Mouse (Mus musculus): ENCODE measurements around the gene Commd1. TPM values are rescaled to one million over a fixed set of nuclear protein-coding genes. Genes with fewer than 3 reads are reported as not detected.

The Commd1 gene
- polyA plus RNA-seq, 1 experiment: 5.2 TPM

DNA sequence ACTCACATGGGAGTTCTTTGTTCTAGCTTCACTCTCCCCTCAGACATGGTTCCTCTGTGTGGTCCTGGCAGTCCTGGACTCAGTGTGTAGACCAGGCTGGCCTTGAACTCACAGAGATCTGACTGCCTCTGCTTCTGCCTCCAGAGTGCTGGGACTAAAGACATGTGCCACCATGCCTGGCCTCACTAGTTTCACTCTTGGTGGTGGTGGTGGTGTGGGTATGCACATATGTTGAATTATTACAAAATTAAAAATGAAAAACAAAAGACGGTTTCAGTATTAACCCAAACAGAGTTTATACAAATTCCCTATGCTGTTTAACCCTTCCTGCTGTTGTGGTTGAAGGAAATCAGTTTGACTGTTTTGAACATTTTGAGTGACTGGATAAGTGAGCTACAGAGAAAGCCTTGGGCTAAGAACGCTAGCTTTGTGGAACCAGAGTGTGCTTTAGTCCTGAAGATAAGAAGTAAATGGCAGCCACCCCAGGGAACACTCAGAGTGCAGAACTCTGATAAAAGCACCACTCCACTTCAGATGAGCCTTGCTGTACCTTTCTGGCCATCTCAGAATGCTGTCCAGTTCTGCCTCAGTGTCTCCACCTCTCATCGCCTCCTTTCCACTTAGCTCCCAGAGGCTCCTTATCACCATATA lies 105.4 kb downstream of the Commd1 start:
- H3K4me1 ChIP-seq (ENCODE audit: control insufficient read depth): peaks cover 22% of the 10 kb centered on the region
- no peak overlapping the region for H3K4me3 ChIP-seq (replicated peaks)
- no peaks in the 10 kb centered on the region for H3K36me3 ChIP-seq (ENCODE audit: control insufficient read depth)
- no peak for TF ChIP-seq GATA1 (IDR thresholded peaks at IDR 0.05; ENCODE audit: low read length)
- no peak for TF ChIP-seq TAL1 (IDR thresholded peaks at IDR 0.05; ENCODE audit: low read length)
- no peaks in the 10 kb centered on the region for H3K27me3 ChIP-seq (ENCODE audit: control insufficient read depth)
- H3K9me3 ChIP-seq (ENCODE audit: control insufficient read depth, low read length): no peaks in the 10 kb centered on the region

DNA sequence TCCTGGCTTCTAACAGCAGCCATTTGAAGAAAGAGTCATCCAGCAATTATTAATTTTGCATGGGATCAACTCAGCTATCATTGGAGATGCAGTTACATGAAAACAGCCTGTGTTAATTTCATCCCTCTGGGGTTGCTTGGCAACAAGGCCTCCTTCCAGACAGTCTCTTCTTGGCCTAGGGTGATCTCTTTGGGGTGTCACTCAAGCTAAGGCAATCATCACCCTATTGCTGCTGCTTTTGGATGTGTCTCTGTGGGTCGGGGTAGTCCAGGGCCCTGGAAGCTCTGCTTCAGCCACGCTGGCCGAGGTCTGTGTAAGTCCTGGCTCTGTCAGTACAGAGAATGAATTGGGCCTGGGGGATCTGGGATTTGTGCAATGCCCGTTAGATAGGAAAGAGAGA lies 106.9 kb downstream of the Commd1 start:
- no peaks in the 10 kb centered on the region for H3K9me3 ChIP-seq (ENCODE audit: control insufficient read depth, low read length)
- TF ChIP-seq TAL1 (IDR thresholded peaks at IDR 0.05; ENCODE audit: low read length) (no peak), GATA1 (IDR thresholded peaks at IDR 0.05; ENCODE audit: low read length) (no peak)
- H3K4me1 ChIP-seq (ENCODE audit: control insufficient read depth): peaks cover 27% of the 10 kb centered on the region
- no peak overlapping the region for H3K4me3 ChIP-seq (replicated peaks)
- no peaks in the 10 kb centered on the region for H3K27me3 ChIP-seq (ENCODE audit: control insufficient read depth)
- no peaks in the 10 kb centered on the region for H3K36me3 ChIP-seq (ENCODE audit: control insufficient read depth)

DNA sequence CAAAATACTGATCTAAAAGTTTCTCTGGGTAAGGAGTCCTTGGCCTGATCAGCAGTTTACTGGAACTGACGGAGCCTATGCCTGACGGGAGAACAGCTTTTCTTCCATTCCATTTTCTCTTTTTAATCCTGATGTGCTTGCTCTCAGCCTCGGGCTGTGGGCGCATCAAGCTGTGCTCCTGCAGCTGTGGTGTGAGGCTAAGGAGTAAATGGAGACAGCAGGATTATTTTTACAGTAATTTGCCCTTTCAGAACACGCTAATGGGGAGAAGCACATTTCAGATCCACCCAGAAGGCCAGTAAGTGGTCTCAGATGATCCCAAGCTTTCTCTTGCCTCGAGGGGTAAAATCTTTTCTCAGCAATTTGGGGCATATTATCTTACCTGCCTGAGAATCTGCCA lies 107.4 kb downstream of the Commd1 start:
- TF ChIP-seq TAL1 (IDR thresholded peaks at IDR 0.05; ENCODE audit: low read length) (no peak), GATA1 (IDR thresholded peaks at IDR 0.05; ENCODE audit: low read length) (no peak)
- Histone ChIP-seq H3K27me3 (ENCODE audit: control insufficient read depth) (no peaks in the 10 kb centered on the region), H3K36me3 (ENCODE audit: control insufficient read depth) (no peaks in the 10 kb centered on the region), H3K4me3 (replicated peaks) (no peak overlapping the region), H3K9me3 (ENCODE audit: control insufficient read depth, low read length) (no peaks in the 10 kb centered on the region), H3K4me1 (ENCODE audit: control insufficient read depth) (peaks cover 27% of the 10 kb centered on the region)

DNA sequence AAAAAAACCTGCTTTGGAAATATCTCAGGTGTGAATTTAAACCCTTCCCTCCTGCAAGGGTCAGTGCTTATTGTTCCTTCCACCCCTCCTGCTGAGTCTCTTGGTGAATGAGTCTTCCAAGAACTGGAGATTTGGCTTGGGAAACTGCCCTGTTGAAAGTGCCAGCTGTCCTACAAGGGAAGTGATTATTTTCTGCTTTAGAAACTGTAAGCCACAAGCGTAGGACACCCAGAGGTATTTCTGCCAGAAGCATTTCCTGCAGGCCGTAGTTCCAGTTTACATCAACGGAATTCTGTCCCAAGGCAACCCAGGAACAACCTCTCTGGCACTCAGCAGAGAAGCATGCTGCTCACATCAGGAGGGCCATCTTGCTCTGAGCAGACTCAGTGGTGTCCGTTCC lies 108.8 kb downstream of the Commd1 start:
- TF ChIP-seq TAL1 (IDR thresholded peaks at IDR 0.05; ENCODE audit: low read length) (no peak), GATA1 (IDR thresholded peaks at IDR 0.05; ENCODE audit: low read length) (no peak)
- Histone ChIP-seq H3K4me1 (ENCODE audit: control insufficient read depth) (peaks cover 25% of the 10 kb centered on the region), H3K36me3 (ENCODE audit: control insufficient read depth) (no peaks in the 10 kb centered on the region), H3K27me3 (ENCODE audit: control insufficient read depth) (no peaks in the 10 kb centered on the region), H3K9me3 (ENCODE audit: control insufficient read depth, low read length) (no peaks in the 10 kb centered on the region), H3K4me3 (replicated peaks) (no peak overlapping the region)

GRCm38 (mm10) chr11:22872307-22872680 lies 109.9 kb downstream of the Commd1 start:
- no peak for TF ChIP-seq GATA1 (IDR thresholded peaks at IDR 0.05; ENCODE audit: low read length)
- no peak for TF ChIP-seq TAL1 (IDR thresholded peaks at IDR 0.05; ENCODE audit: low read length)
- H3K9me3 ChIP-seq (ENCODE audit: control insufficient read depth, low read length): no peaks in the 10 kb centered on the region
- no peaks in the 10 kb centered on the region for H3K27me3 ChIP-seq (ENCODE audit: control insufficient read depth)
- H3K36me3 ChIP-seq (ENCODE audit: control insufficient read depth): no peaks in the 10 kb centered on the region
- H3K4me3 ChIP-seq (replicated peaks): peak overlapping the region; percentile 47
- H3K4me1 ChIP-seq (ENCODE audit: control insufficient read depth): peaks cover 20% of the 10 kb centered on the region

- Histone ChIP-seq H3K9me3 (ENCODE audit: control insufficient read depth, low read length) (no peaks in the 10 kb centered on the region), H3K27me3 (ENCODE audit: control insufficient read depth) (no peaks in the 10 kb centered on the region), H3K36me3 (ENCODE audit: control insufficient read depth) (no peaks in the 10 kb centered on the region), H3K4me3 (replicated peaks) (peak overlapping the region; percentile 47), H3K4me1 (ENCODE audit: control insufficient read depth) (peaks cover 16% of the 10 kb centered on the region)
- no peak for TF ChIP-seq GATA1 (IDR thresholded peaks at IDR 0.05; ENCODE audit: low read length)
- no peak for TF ChIP-seq TAL1 (IDR thresholded peaks at IDR 0.05; ENCODE audit: low read length)
Observed at GRCm38 (mm10) chr11:22871628-22872306, 110.4 kb downstream of the Commd1 start.

GRCm38 (mm10) chr11:22868582-22868981 lies 113.6 kb downstream of the Commd1 start:
- H3K4me1 ChIP-seq (ENCODE audit: control insufficient read depth): peaks cover 13% of the 10 kb centered on the region
- no peak for TF ChIP-seq GATA1 (IDR thresholded peaks at IDR 0.05; ENCODE audit: low read length)
- TF ChIP-seq TAL1 (IDR thresholded peaks at IDR 0.05; ENCODE audit: low read length): no peak

DNA sequence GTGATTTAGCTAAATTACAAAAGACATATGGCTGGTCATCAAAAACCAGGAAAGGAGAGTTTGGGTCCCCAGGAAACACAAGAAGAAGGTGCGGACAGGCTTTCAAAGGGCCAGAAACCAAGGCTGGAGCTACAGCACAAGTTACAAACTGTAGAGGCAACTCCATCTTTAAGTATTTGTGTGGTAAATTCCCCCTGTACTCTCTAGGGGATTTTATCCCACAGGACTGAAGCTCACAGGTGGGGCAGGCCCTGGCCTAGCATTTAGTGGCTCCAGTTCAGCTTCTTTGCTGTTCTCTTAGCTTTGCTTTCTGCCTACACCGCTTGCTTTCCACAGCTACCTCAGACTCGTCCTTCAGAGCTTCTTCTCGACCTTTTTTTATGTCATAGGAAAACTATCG lies 114.5 kb downstream of the Commd1 start:
- Histone ChIP-seq H3K36me3 (ENCODE audit: control insufficient read depth) (no peaks in the 10 kb centered on the region), H3K9me3 (ENCODE audit: control insufficient read depth, low read length) (no peaks in the 10 kb centered on the region), H3K4me3 (replicated peaks) (no peak overlapping the region), H3K27me3 (ENCODE audit: control insufficient read depth) (no peaks in the 10 kb centered on the region), H3K4me1 (ENCODE audit: control insufficient read depth) (peaks cover 13% of the 10 kb centered on the region)
- TF ChIP-seq GATA1 (IDR thresholded peaks at IDR 0.05; ENCODE audit: low read length): no peak
- TF ChIP-seq TAL1 (IDR thresholded peaks at IDR 0.05; ENCODE audit: low read length): no peak

More at GRCm38 (mm10) chr11:22868582-22868981, 113.6 kb downstream of the Commd1 start:
- Histone ChIP-seq H3K27me3 (ENCODE audit: control insufficient read depth) (no peaks in the 10 kb centered on the region), H3K9me3 (ENCODE audit: control insufficient read depth, low read length) (no peaks in the 10 kb centered on the region), H3K4me3 (replicated peaks) (no peak overlapping the region), H3K36me3 (ENCODE audit: control insufficient read depth) (no peaks in the 10 kb centered on the region)

GRCm38 (mm10) chr11:22865635-22866246 lies 116.4 kb downstream of the Commd1 start:
- no peaks in the 10 kb centered on the region; the same call in 1 of the 2 replicates for H3K27me3 ChIP-seq (ENCODE audit: control insufficient read depth)
- H3K9me3 ChIP-seq (ENCODE audit: control insufficient read depth, low read length): no peaks in the 10 kb centered on the region
- no peaks in the 10 kb centered on the region for H3K36me3 ChIP-seq (ENCODE audit: control insufficient read depth)
- TF ChIP-seq GATA1 (IDR thresholded peaks at IDR 0.05; ENCODE audit: low read length) (no peak), TAL1 (IDR thresholded peaks at IDR 0.05; ENCODE audit: low read length) (no peak)
- H3K4me3 ChIP-seq (replicated peaks): no peak overlapping the region
- H3K4me1 ChIP-seq (ENCODE audit: control insufficient read depth): peaks cover 1% of the 10 kb centered on the region

Data from erythroblast, embryonic 14.5 days (primary cell).